Mouse (Mus musculus): ENCODE data around the gene Mri1. TPM values are rescaled to one million over a fixed set of nuclear protein-coding genes. Genes with fewer than 3 reads are reported as not detected.
A peak's percentile ranks its signal among the peaks of the same experiment; 100 is the strongest.

Gene Mri1
- total RNA-seq, 2 experiments from 2014 or later = 19.0 to 21.9 TPM

DNA sequence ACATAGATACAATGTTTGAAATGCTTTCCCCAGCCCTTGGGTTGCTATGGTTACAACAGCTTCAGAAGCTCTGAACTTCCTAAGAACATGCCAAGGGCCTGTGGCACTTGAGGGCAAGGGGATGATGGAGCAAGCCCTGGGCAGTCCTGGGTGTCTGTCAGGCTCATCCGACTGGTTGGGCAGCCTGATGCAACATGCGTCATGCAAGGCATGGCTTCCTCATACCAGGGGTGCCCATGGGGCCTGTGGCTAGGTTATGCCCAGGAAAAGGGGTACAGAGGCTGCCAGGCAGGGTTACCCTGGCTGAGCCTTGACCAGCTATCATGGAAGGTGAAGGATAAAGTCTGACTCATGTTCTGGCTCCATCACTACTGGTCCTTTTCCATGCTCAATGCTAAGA is 24.1 kb downstream of the Mri1 start:
- Histone ChIP-seq H3K4me3 (no peak overlapping the region), H3K27ac (no peak overlapping the region)
- no peak for DNase-seq (ENCODE audit: low spot score in 2 of 2)
- no peak for TF ChIP-seq CTCF (conservative IDR thresholded peaks at IDR 0.05)

DNA sequence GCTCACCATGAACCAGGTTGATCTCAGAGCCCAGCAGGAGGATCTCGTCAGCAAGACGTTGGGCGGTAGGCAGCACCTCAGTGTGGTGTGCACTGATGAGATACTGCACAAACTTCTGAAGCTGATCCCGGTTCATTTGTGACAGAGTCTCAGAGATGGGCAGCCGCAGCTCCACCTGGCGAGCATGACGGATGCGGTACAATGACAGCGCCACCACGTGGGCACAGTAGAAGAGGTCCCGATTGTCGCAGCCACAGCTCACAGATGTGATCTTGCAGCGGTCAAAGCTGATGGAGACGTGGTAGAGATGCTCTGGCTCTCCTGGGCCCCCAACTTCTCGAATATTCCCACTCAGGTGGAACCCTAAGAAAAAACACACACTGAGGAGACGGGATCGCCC is 26.4 kb downstream of the Mri1 start:
- no peak for DNase-seq (ENCODE audit: low spot score in 2 of 2)
- peak; percentile 59 for TF ChIP-seq CTCF (conservative IDR thresholded peaks at IDR 0.05)
- Histone ChIP-seq H3K27ac (no peak overlapping the region), H3K4me3 (no peak overlapping the region)

DNA sequence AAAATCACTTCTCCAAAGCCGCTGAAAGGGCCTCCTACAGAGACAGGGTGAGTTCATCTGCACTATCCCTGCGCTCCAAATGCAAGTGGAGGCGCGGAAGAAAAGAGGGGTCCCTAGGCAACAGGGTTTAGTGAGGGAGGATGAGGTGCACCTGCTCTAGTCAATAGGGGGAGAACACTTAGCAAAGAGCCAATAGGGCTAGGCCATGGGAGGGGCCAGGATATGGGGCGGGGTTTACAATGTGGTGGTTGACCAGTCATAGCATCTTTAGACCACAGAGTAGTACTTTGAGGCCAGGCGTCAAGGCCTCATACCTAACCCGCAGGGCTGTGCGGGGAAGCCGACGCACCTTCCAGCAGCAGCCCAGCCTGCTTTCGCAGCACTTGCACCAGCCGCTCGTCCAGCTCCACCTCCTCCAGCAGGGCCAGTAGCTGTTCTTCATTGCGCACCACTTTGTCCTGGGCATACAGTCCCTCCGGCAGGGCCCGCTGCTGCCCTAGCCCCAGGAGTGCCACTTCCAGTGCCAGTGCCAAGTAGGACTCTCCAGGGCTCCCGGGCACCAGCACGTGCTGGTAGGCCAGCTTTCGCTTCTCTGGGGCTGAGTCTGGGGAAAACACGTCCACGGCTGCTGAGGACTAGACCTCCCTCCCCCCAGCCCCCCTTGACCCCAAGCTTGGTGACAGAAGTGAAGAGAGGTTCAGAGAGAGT is 33.6 kb downstream of the Mri1 start:
- no peak for TF ChIP-seq CTCF (conservative IDR thresholded peaks at IDR 0.05)
- peak overlapping the region; percentile 94 for H3K27ac ChIP-seq

DNA sequence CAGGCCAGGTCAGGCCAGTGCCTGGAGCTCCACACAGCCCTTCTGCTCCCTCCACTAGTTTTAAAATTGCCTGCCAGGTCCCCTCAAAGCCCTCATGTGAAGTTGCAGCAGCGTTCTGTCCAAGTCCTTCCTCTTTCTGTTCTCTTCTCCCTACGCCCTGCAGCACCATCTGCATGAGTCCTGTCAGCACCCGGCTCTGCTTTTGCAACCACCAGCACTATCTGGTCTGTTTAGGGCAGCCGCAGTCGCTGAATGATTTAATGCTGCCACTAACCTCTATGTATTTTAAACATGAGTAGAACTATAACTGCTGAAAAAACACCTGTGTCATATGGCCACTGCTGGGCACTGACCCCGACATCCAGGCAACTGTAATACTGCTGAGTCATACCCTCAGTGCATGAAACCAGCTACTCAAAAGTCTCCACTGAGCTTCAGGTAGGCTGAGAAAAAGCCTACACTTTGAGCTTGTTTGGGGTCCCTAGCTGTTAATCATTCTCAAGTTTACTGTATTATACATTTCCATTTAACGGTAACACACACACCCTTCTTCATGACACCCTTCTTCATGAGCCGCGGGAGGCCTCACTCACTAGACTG is 34.5 kb downstream of the Mri1 start:
- peak in 1 of 2 experiments; percentile 65 for DNase-seq (ENCODE audit: low spot score in 2 of 2)
- H3K27ac ChIP-seq = peak overlapping the region; percentile 94
- peak overlapping the region; percentile 47 for H3K4me3 ChIP-seq
- TF ChIP-seq CTCF (conservative IDR thresholded peaks at IDR 0.05) = no peak

More for the DNA sequence above, 33.6 kb downstream of the Mri1 start:
- peak in 1 of 2 experiments; percentile 57 for DNase-seq (ENCODE audit: low spot score in 2 of 2)
- peak overlapping the region; percentile 47 for H3K4me3 ChIP-seq

DNA sequence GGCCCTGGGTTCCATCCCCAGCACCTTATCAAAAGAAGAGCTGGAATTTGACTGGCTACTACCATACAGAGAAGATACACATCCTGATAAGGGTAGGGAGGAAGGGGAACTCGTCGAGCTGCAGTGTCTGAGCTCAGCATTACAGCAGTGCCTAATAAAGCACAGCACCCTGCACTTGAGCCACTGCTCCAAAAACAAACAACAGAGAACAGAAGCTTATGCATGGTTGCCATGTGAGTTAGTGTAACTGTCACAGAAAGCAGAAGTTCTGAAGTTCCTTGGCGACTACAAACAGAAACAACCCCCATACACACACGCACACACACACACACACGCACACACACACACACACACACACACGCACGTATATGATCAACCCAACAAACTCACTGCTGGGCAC is 37.0 kb downstream of the Mri1 start:
- TF ChIP-seq CTCF (conservative IDR thresholded peaks at IDR 0.05) = no peak
- Histone ChIP-seq H3K27ac (peak overlapping the region; percentile 69; the same call in 1 of the 2 replicates), H3K4me3 (no peak overlapping the region; the same call in 1 of the 2 replicates)
- DNase-seq (ENCODE audit: low spot score in 2 of 2) = no peak

DNA sequence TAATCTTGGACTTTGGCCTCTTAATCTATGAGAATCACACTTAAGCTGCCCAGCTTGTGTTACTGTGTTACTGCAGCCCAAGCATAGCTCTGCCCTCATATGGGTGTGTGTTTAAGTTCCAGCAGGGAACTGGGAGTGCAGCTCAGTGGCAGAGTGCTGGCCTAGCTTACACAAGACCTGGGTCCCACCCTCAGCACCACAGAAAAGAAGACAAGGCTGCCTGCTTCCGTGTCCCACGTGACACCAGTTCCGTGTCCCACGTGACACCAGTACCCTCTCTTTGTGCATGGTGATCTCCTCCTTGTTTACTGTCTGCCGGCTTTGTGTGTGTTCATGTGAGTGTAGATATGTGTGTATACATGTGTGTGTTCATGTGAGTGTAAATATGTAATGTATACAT is 39.0 kb downstream of the Mri1 start:
- Histone ChIP-seq H3K27ac (no peak overlapping the region; the same call in 1 of the 2 replicates), H3K4me3 (no peak overlapping the region)
- DNase-seq (ENCODE audit: low spot score in 2 of 2) = no peak
- TF ChIP-seq CTCF (conservative IDR thresholded peaks at IDR 0.05) = no peak

GRCm38 (mm10) chr8:84217206-84217605 is 39.9 kb downstream of the Mri1 start:
- no peak for DNase-seq (ENCODE audit: low spot score in 2 of 2)
- Histone ChIP-seq H3K27ac (no peak overlapping the region), H3K4me3 (no peak overlapping the region)
- no peak for TF ChIP-seq CTCF (conservative IDR thresholded peaks at IDR 0.05)

GRCm38 (mm10) chr8:84213277-84213676 is 43.8 kb downstream of the Mri1 start:
- H3K4me3 ChIP-seq = no peak overlapping the region
- no peak for DNase-seq (ENCODE audit: low spot score in 2 of 2)
- no peak for TF ChIP-seq CTCF (conservative IDR thresholded peaks at IDR 0.05)
- no peak overlapping the region for H3K27ac ChIP-seq

GRCm38 (mm10) chr8:84211881-84212563 is 45.1 kb downstream of the Mri1 start:
- H3K27ac ChIP-seq = no peak overlapping the region
- no peak for DNase-seq (ENCODE audit: low spot score in 2 of 2)
- no peak overlapping the region for H3K4me3 ChIP-seq
- no peak for TF ChIP-seq CTCF (conservative IDR thresholded peaks at IDR 0.05)

DNA sequence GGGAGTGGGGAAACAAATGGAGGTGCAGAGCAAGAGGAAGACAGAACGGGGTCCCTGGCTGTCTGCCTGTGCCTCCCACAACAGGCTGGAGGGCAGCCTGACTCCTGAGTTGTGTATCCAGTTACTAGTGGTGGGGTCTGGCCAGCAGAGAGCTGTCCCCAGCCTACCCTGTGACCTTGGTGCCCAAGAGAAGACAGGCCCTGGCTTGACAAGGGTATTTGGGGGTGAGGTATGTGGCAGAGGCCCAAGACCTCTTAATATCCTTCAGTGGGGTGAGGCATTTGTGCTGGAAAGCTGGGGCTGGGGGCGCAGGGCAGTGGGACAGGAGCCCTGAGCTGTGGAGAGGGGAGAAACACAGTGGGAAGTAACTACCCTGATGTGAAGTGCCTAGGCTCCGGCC is 45.9 kb downstream of the Mri1 start:
- TF ChIP-seq CTCF (conservative IDR thresholded peaks at IDR 0.05) = no peak
- Histone ChIP-seq H3K4me3 (no peak overlapping the region), H3K27ac (no peak overlapping the region)
- no peak for DNase-seq (ENCODE audit: low spot score in 2 of 2)

- peak overlapping the region; percentile 56 for H3K27ac ChIP-seq
Measured at GRCm38 (mm10) chr8:84210167-84210791, 46.8 kb downstream of the Mri1 start.

DNA sequence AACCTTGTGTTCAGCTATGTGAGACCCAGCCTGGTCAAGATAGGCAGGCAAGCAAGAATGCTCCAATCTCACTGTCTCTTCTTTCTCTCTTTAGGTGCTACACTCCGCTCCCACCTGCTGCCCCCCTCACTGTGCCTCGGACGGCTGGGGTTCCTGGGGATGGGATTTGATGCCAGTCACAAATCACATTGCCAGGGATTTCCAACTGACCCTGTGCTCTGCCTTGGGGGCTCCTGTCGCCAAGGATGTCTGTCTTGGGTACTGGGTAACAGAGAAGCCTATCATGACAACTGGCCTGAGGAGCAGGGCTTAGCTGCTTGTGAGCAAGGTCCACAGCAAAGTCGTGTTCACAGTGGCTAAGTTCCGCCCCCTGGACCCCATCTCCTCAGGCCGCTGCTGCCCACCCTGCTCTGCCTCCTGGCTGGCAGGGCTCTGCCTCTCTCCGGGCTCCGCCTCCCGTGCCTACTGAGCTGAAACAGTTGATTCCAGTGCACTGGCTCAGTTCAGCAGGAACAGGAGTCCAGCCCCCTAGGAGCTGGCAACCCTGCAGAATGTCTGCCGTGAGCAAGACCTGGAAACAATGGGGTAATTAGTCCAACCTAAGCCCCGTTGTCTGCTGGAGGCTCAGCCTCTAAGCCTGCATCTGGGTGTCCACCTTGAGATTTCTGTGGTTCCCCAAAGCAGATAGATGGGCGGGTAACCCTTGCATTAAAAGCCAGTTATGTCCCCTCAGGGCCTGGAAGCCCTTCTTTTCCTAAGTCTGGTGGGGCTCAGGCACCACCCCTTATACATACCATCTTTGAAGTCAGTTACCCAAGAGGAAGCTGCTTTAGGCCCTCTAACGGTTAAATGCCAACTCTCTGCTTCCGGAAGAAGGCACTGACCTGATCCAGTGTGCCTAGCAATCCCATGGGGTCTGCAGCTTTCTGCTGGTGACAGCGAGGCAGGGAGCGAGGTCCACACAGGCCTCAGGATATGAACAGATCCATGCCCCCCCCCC is 48.4 kb downstream of the Mri1 start:
- Histone ChIP-seq H3K27ac (peak overlapping the region; percentile 55; the same call in 1 of the 2 replicates), H3K4me3 (no peak overlapping the region)
- TF ChIP-seq CTCF (conservative IDR thresholded peaks at IDR 0.05) = no peak
- no peak for DNase-seq (ENCODE audit: low spot score in 2 of 2)

More at GRCm38 (mm10) chr8:84210167-84210791, 46.8 kb downstream of the Mri1 start:
- peak; percentile 97 for TF ChIP-seq CTCF (conservative IDR thresholded peaks at IDR 0.05)
- peak overlapping the region; percentile 36; the same call in 1 of the 2 replicates for H3K4me3 ChIP-seq
- peak in 1 of 2 experiments; percentile 90 for DNase-seq (ENCODE audit: low spot score in 2 of 2)
